Mouse (Mus musculus) frontal cortex, postnatal 14 days (tissue): ENCODE measurements around the gene Spin2e.
"Not testable (repeated sequence)": the region's sequence is repeated elsewhere in the genome, so short reads cannot be mapped to it uniquely, and the experiment has no call there.

ENCODE experiments used
- DNase-seq, 2 experiments: peaks; one replicate each; pipeline ENCODE4 v3.0.0; 2022; ENCODE audit warnings: low spot score in 2 of 2

Spin2e gene

DNA sequence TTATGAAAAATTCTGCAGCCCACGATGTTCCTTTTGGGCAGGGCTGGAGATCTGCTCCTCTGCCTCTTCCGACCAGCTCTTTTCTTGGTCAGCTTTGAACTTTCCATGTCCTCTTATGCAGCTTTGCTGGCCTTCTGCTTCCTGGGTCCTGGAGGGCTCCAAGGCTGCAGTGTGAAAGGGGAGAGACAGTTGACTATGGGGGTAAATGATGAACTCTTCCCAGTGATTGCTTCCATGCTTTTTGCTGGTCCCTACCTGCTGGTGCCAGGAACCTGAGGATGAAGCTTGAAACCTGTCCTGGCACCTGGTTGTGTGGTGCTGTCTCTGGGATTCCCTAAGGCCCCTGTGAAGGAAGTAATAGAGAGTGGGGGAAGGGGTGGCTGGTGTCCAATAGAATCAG, at the start of gene Spin2e:
Spin2e (minus strand) TSS at position 101 of the 400 bp plus-strand sequence.
- DNase-seq: not testable (repeated sequence)

DNA sequence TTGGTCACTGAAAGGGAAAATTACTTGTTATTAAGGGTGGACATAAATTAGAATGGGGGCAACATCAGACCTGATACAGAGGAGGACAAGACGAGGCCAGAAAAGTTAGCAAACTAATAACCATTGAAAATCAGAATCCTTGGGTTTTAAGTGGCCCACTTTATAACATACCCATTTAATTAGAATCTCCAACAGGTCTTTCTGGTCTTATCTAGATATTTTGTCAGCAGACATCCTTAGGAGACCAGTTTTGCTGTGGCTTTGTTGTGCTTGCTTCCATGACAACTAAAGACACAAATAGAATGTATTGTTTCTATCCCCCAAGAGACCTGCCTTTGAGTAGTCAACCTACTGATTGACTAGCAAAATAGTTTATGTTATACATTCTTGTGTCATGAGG, 44.5 kb downstream of the Spin2e start, which contains the start of gene Gm21883:
Gm21883 (minus strand) TSS at position 101 of the 400 bp plus-strand sequence.
- DNase-seq: not testable (repeated sequence)
